Mouse (Mus musculus) liver, adult 2 months (tissue): Measurements from ENCODE around the gene Hist1h1d.

Source experiments
- CTCF ChIP-seq: fragments of 200-500 bp; IDR thresholded peaks from 2 replicates; pipeline ENCODE4 v1.5.1; 2011; ENCODE audit warnings: low read depth, low read length, control low read depth
- POLR2A ChIP-seq: fragments of 200-500 bp; IDR thresholded peaks from 2 replicates; pipeline ENCODE4 v1.6.1; 2011; ENCODE audit warnings: low read length, control low read depth; ENCODE audit not compliant: insufficient read depth; ENCODE audit errors: extremely low read depth

DNA sequence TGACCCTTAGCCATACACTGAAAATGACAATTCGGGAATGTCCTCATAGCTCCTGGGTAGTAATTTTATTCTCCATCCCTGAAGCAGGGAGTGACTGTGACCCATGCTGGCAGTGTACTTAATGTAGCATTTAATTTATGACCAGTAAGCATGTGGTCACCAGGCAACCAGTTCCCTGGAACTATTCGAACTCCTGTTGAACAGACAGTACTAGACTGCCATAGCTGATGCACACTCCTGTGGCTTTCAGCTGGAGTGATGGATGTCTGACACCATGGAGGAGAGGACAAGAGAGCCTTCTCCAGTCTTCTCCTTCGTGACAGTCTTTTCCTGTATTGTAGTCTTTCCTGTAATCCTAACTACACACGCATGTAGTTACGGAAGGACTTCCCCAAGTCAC lies 24.1 kb upstream of the Hist1h1d start:
- no peak for TF ChIP-seq POLR2A
- TF ChIP-seq CTCF, result no peak
